Mouse (Mus musculus): ENCODE measurements around the gene Tpm1.

GRCm38 (mm10) chr9:67077266-67077657, 28.1 kb upstream of the Tpm1 start:
- TF ChIP-seq CTCF (IDR thresholded peaks at IDR 0.05; ENCODE audit: low read depth) = no peak
- TF ChIP-seq EP300 (IDR thresholded peaks at IDR 0.05; ENCODE audit: low read depth) = no peak

Data from liver, postnatal 0 days (tissue).